Mouse (Mus musculus): Measurements from ENCODE around the gene Slc38a1. TPM values are rescaled to one million over a fixed set of nuclear protein-coding genes. Genes with fewer than 3 reads are reported as not detected.

Gene Slc38a1
- polyA plus RNA-seq (2015; fragmentation: Nextera tagmentation; extraction: Ambion mirVana), result 66.1 and 67.8 TPM in 2 replicates

- Histone ChIP-seq H3K4me1 (replicated peaks) (peaks cover 26% of the 10 kb centered on the region), H3K36me3 (0 out of 2 replicates have a peak, but pooled peaks cover 1% of the 10 kb centered on the region), H3K27ac (peak within 1 kb of the TSS; percentile 98), H3K4me2 (peak within 1 kb of the TSS; percentile 91), H3K4me3 (peak within 1 kb of the TSS; percentile 89), H3K9ac (peak within 1 kb of the TSS; percentile 90), H3K27me3 (no peaks in the 10 kb centered on the region), H3K9me3 (replicated peaks) (no peaks in the 10 kb centered on the region)
- under 1% methylated on average over 62 of the region's 70 CpGs for WGBS
- peak; percentile 59 for ATAC-seq (replicated peaks; ENCODE audit: insufficient number of reproducible peaks, insufficient read depth, low FRiP score, low read depth)
These were observed at the start of gene Slc38a1 for GRCm38 (mm10) chr15:96642436-96643405. Slc38a1 (minus strand) TSS chr15:96642913.

- H3K4me1 ChIP-seq (replicated peaks), result peaks cover 62% of the 10 kb centered on the region
- WGBS, result 92% methylated on average over 11 of the region's 11 CpGs
- ATAC-seq (replicated peaks; ENCODE audit: insufficient number of reproducible peaks, insufficient read depth, low FRiP score, low read depth), result no peak
These were observed 49.7 kb upstream of the Slc38a1 start for GRCm38 (mm10) chr15:96692401-96692800.

GRCm38 (mm10) chr15:96691381-96691780 is 48.7 kb upstream of the Slc38a1 start:
- Histone ChIP-seq H3K9me3 (replicated peaks) (no peaks in the 10 kb centered on the region), H3K4me3 (no peak overlapping the region), H3K4me2 (no peak overlapping the region), H3K9ac (no peak overlapping the region), H3K4me1 (replicated peaks) (peaks cover 61% of the 10 kb centered on the region), H3K36me3 (peaks cover 83% of the 10 kb centered on the region), H3K27ac (0 out of 2 replicates have a peak overlapping the region, but pooled peaks have one; percentile 30), H3K27me3 (no peaks in the 10 kb centered on the region)
- no peak for ATAC-seq (replicated peaks; ENCODE audit: insufficient number of reproducible peaks, insufficient read depth, low FRiP score, low read depth)
- 83% methylated on average over 15 of the region's 15 CpGs for WGBS

More at GRCm38 (mm10) chr15:96692401-96692800, 49.7 kb upstream of the Slc38a1 start:
- Histone ChIP-seq H3K4me3 (no peak overlapping the region), H3K27me3 (no peaks in the 10 kb centered on the region), H3K36me3 (peaks cover 79% of the 10 kb centered on the region), H3K9ac (no peak overlapping the region), H3K4me2 (no peak overlapping the region), H3K27ac (peak overlapping the region; percentile 100; the same call in 1 of the 2 replicates), H3K9me3 (replicated peaks) (no peaks in the 10 kb centered on the region)

GRCm38 (mm10) chr15:96690829-96691228 is 48.1 kb upstream of the Slc38a1 start:
- no peaks in the 10 kb centered on the region for H3K27me3 ChIP-seq
- H3K4me2 ChIP-seq, result no peak overlapping the region
- no peaks in the 10 kb centered on the region for H3K9me3 ChIP-seq (replicated peaks)
- 91% methylated on average over 13 of the region's 13 CpGs for WGBS
- 0 out of 2 replicates have a peak overlapping the region, but pooled peaks have one; percentile 8 for H3K9ac ChIP-seq
- no peak for ATAC-seq (replicated peaks; ENCODE audit: insufficient number of reproducible peaks, insufficient read depth, low FRiP score, low read depth)
- H3K27ac ChIP-seq, result peak overlapping the region; percentile 43; the same call in 1 of the 2 replicates
- H3K4me3 ChIP-seq, result no peak overlapping the region
- peaks cover 55% of the 10 kb centered on the region for H3K4me1 ChIP-seq (replicated peaks)
- H3K36me3 ChIP-seq, result peaks cover 83% of the 10 kb centered on the region

- H3K9ac ChIP-seq, result no peak overlapping the region
- H3K27me3 ChIP-seq, result no peaks in the 10 kb centered on the region
- no peak for ATAC-seq (replicated peaks; ENCODE audit: insufficient number of reproducible peaks, insufficient read depth, low FRiP score, low read depth)
- H3K9me3 ChIP-seq (replicated peaks), result no peaks in the 10 kb centered on the region
- H3K27ac ChIP-seq, result no peak overlapping the region
- no peak overlapping the region for H3K4me2 ChIP-seq
- peaks cover 46% of the 10 kb centered on the region for H3K4me1 ChIP-seq (replicated peaks)
- no peak overlapping the region for H3K4me3 ChIP-seq
- 84% methylated on average over 9 of the region's 9 CpGs for WGBS
- H3K36me3 ChIP-seq, result peaks cover 74% of the 10 kb centered on the region
These were observed 47.2 kb upstream of the Slc38a1 start for GRCm38 (mm10) chr15:96689919-96690318.

- Histone ChIP-seq H3K4me3 (no peak overlapping the region), H3K27me3 (no peaks in the 10 kb centered on the region), H3K27ac (no peak overlapping the region), H3K9me3 (replicated peaks) (no peaks in the 10 kb centered on the region), H3K9ac (no peak overlapping the region), H3K36me3 (peaks cover 63% of the 10 kb centered on the region), H3K4me1 (replicated peaks) (peaks cover 43% of the 10 kb centered on the region), H3K4me2 (no peak overlapping the region)
- no peak for ATAC-seq (replicated peaks; ENCODE audit: insufficient number of reproducible peaks, insufficient read depth, low FRiP score, low read depth)
- 85% methylated on average over 12 of the region's 12 CpGs for WGBS
These were observed 46.1 kb upstream of the Slc38a1 start for GRCm38 (mm10) chr15:96688784-96689318.

GRCm38 (mm10) chr15:96688036-96688435 is 45.3 kb upstream of the Slc38a1 start:
- Histone ChIP-seq H3K9ac (no peak overlapping the region), H3K4me3 (no peak overlapping the region), H3K36me3 (peaks cover 55% of the 10 kb centered on the region), H3K27ac (no peak overlapping the region), H3K4me2 (no peak overlapping the region), H3K27me3 (no peaks in the 10 kb centered on the region), H3K9me3 (replicated peaks) (no peaks in the 10 kb centered on the region), H3K4me1 (replicated peaks) (peaks cover 36% of the 10 kb centered on the region)
- ATAC-seq (replicated peaks; ENCODE audit: insufficient number of reproducible peaks, insufficient read depth, low FRiP score, low read depth), result no peak
- WGBS, result 72% methylated on average over 6 of the region's 6 CpGs

- no peaks in the 10 kb centered on the region for H3K9me3 ChIP-seq (replicated peaks)
- no peak overlapping the region for H3K4me2 ChIP-seq
- H3K4me3 ChIP-seq, result no peak overlapping the region
- H3K9ac ChIP-seq, result no peak overlapping the region
- H3K4me1 ChIP-seq (replicated peaks), result peaks cover 29% of the 10 kb centered on the region
- H3K36me3 ChIP-seq, result peaks cover 48% of the 10 kb centered on the region
- H3K27me3 ChIP-seq, result no peaks in the 10 kb centered on the region
- H3K27ac ChIP-seq, result no peak overlapping the region
- ATAC-seq (replicated peaks; ENCODE audit: insufficient number of reproducible peaks, insufficient read depth, low FRiP score, low read depth), result no peak
- WGBS, result 51% methylated on average over 1 of the region's 1 CpGs
These were observed 44.7 kb upstream of the Slc38a1 start for GRCm38 (mm10) chr15:96687366-96687765.

- H3K4me3 ChIP-seq, result no peak overlapping the region
These were observed 43.8 kb upstream of the Slc38a1 start for GRCm38 (mm10) chr15:96686201-96687159.

GRCm38 (mm10) chr15:96685273-96685672 is 42.6 kb upstream of the Slc38a1 start:
- no peak overlapping the region for H3K4me3 ChIP-seq
- WGBS, result 59% methylated on average over 6 of the region's 6 CpGs
- H3K4me2 ChIP-seq, result no peak overlapping the region

More at GRCm38 (mm10) chr15:96686201-96687159, 43.8 kb upstream of the Slc38a1 start:
- Histone ChIP-seq H3K9ac (no peak overlapping the region), H3K36me3 (peaks cover 40% of the 10 kb centered on the region), H3K27ac (no peak overlapping the region), H3K27me3 (no peaks in the 10 kb centered on the region), H3K4me1 (replicated peaks) (peaks cover 24% of the 10 kb centered on the region), H3K4me2 (no peak overlapping the region), H3K9me3 (replicated peaks) (no peaks in the 10 kb centered on the region)
- ATAC-seq (replicated peaks; ENCODE audit: insufficient number of reproducible peaks, insufficient read depth, low FRiP score, low read depth), result no peak; the same call in 1 of the 2 replicates
- 70% methylated on average over 9 of the region's 9 CpGs for WGBS

More at GRCm38 (mm10) chr15:96685273-96685672, 42.6 kb upstream of the Slc38a1 start:
- peaks cover 28% of the 10 kb centered on the region for H3K36me3 ChIP-seq
- H3K27ac ChIP-seq, result no peak overlapping the region
- no peak overlapping the region for H3K9ac ChIP-seq
- no peaks in the 10 kb centered on the region for H3K9me3 ChIP-seq (replicated peaks)
- no peak for ATAC-seq (replicated peaks; ENCODE audit: insufficient number of reproducible peaks, insufficient read depth, low FRiP score, low read depth)
- peaks cover 13% of the 10 kb centered on the region for H3K4me1 ChIP-seq (replicated peaks)
- H3K27me3 ChIP-seq, result no peaks in the 10 kb centered on the region

All from heart, embryonic 15.5 days (tissue).